Mouse (Mus musculus): Measurements from ENCODE around the gene Gpr61. TPM values are rescaled to one million over a fixed set of nuclear protein-coding genes. Genes with fewer than 3 reads are reported as not detected.

The Gpr61 gene
- total and polyA plus RNA-seq, 3 experiments, result 0.27 TPM; not detected in 2

DNA sequence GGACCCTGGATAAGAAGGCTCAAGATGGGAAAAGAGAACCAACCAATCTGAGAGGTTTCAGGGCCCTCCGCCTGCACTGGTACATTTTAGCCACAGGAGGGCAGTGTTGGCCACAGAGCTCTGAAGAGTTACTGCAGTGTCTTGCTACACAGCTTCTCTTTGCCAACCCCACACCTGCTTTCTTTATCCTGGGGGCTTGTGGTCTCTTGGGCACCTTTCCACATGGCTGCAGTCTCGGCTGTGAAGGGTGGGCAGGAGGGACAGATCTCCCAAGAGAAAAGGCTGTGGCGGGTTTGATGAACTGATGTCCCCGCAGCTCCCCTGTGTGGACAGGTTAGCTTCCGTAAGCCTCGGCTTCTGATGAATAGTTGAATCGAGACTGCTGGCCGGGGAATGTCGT lies 10.1 kb upstream of the Gpr61 start:
- Histone ChIP-seq H3K4me1 (ENCODE audit: control insufficient read depth in 1 of 2, insufficient read depth in 2 of 2) (peaks cover 27 to 58% of the 10 kb centered on the region in 2 experiments), H3K79me2 (replicated peaks; ENCODE audit: control insufficient read depth, extremely low read depth, insufficient read depth, poor library complexity, severe bottlenecking) (no peaks in the 10 kb centered on the region), H3K27me3 (replicated peaks) (peaks cover 14% of the 10 kb centered on the region), H3K9ac (ENCODE audit: insufficient read depth, low read depth) (no peak overlapping the region), H3K27ac (ENCODE audit: insufficient read depth, low read depth) (no peak overlapping the region), H3K36me3 (replicated peaks in 1 of 2; ENCODE audit: control insufficient read depth in 1 of 2, insufficient read depth in 1 of 2, low read length in 1 of 2) (no peaks in the 10 kb centered on the region), H3K9me3 (replicated peaks; ENCODE audit: low read length) (no peaks in the 10 kb centered on the region), H3K4me3 (replicated peaks in 1 of 3; ENCODE audit: low read depth in 2 of 3, low read length in 2 of 3, poor library complexity in 1 of 3) (peak overlapping the region in 1 of 3 experiments; percentile 4), H3K4me2 (ENCODE audit: insufficient read depth, low read depth, poor library complexity, severe bottlenecking) (no peak overlapping the region; the same call in 1 of the 2 replicates)
- DNase-seq (ENCODE audit: extremely low read depth), result peak; percentile 85
- dilution Hi-C loops (cut with MboI; ENCODE audit: extremely low pct_ligation_motif_present, extremely low pct_unique_long_range_greater_than_20kb, low sequenced_read_pairs) (no loop called here), in situ Hi-C loops (cut with MboI; ENCODE audit: low pct_ligation_motif_present, low pct_unique_long_range_greater_than_20kb, low sequenced_read_pairs) (loop anchor here (5.0 to 10.0 kb wide), 3 partner anchors 42 to 220 kb away; partner anchors contain the start of genes Psma5 and Psrc1)
- TF ChIP-seq TBP (conservative IDR thresholded peaks at IDR 0.05; ENCODE audit: low read depth, low read length) (no peak), BHLHE40 (IDR thresholded peaks at IDR 0.05; ENCODE audit: low read depth, low read length) (0 out of 2 replicates have a peak, but pooled peaks have one; percentile 10), JUND (conservative IDR thresholded peaks at IDR 0.05; ENCODE audit: low read depth, low read length) (no peak), TCF12 (IDR thresholded peaks at IDR 0.05; ENCODE audit: low read depth, low read length) (peak; percentile 47; the same call in 1 of the 2 replicates), SMC3 (IDR thresholded peaks at IDR 0.05; ENCODE audit: low read depth, low read length) (peak; percentile 88), USF2 (conservative IDR thresholded peaks at IDR 0.05; ENCODE audit: low read depth, low read length) (no peak), MAX (IDR thresholded peaks at IDR 0.05; ENCODE audit: low read length) (0 out of 2 replicates have a peak, but pooled peaks have one; percentile 26), POLR2A (IDR thresholded peaks at IDR 0.05; ENCODE audit: low read depth, low read length) (no peak), GABPA (IDR thresholded peaks at IDR 0.05; ENCODE audit: insufficient replicate concordance, low read depth, low read length) (no peak), ELF1 (IDR thresholded peaks at IDR 0.05; ENCODE audit: low read depth, low read length) (no peak), MAFK (IDR thresholded peaks at IDR 0.05; ENCODE audit: insufficient replicate concordance, low read length) (no peak), MAZ (IDR thresholded peaks at IDR 0.05; ENCODE audit: low read depth, low read length) (peak; percentile 42; the same call in 1 of the 2 replicates), ETS1 (conservative IDR thresholded peaks at IDR 0.05; ENCODE audit: low read depth, low read length) (no peak), RCOR1 (conservative IDR thresholded peaks at IDR 0.05; ENCODE audit: low read depth, low read length) (no peak), POLR2AphosphoS2 (IDR thresholded peaks at IDR 0.05; ENCODE audit: low read depth, low read length) (no peak), IRF4 (IDR thresholded peaks at IDR 0.05; ENCODE audit: low read depth, low read length) (0 out of 2 replicates have a peak, but pooled peaks have one; percentile 17), HCFC1 (IDR thresholded peaks at IDR 0.05; ENCODE audit: low read depth, low read length) (no peak), MXI1 (IDR thresholded peaks at IDR 0.05; ENCODE audit: low read depth, low read length) (no peak; the same call in 1 of the 2 replicates), CHD2 (IDR thresholded peaks at IDR 0.05; ENCODE audit: low read length) (no peak), EP300 (IDR thresholded peaks at IDR 0.05; ENCODE audit: low read length) (no peak), NELFE (IDR thresholded peaks at IDR 0.05; ENCODE audit: low read depth, low read length) (0 out of 2 replicates have a peak, but pooled peaks have one; percentile 43), E2F4 (IDR thresholded peaks at IDR 0.05; ENCODE audit: insufficient replicate concordance, low read depth, low read length) (no peak), UBTF (IDR thresholded peaks at IDR 0.05; ENCODE audit: low read depth, low read length) (no peak), JUN (IDR thresholded peaks at IDR 0.05; ENCODE audit: insufficient read depth, low read depth, low read length) (no peak), CTCF (conservative IDR thresholded peaks at IDR 0.05 in 1 of 2, IDR thresholded peaks at IDR 0.05 in 1 of 2; ENCODE audit: low read depth in 2 of 2, low read length in 2 of 2) (peak; percentile 89 to 96), KAT2A (IDR thresholded peaks at IDR 0.05; ENCODE audit: insufficient replicate concordance, low read length) (no peak), CHD1 (IDR thresholded peaks at IDR 0.05; ENCODE audit: low read depth, low read length) (no peak), SIN3A (IDR thresholded peaks at IDR 0.05; ENCODE audit: low read length) (peak; percentile 49; the same call in 1 of the 2 replicates), ZC3H11A (IDR thresholded peaks at IDR 0.05; ENCODE audit: low read depth, low read length) (peak; percentile 58), USF1 (IDR thresholded peaks at IDR 0.05; ENCODE audit: low read depth, low read length) (no peak), MYC (IDR thresholded peaks at IDR 0.05; ENCODE audit: low read depth, low read length) (no peak), PAX5 (IDR thresholded peaks at IDR 0.05; ENCODE audit: low read length) (no peak), RAD21 (IDR thresholded peaks at IDR 0.05; ENCODE audit: low read depth, low read length) (peak; percentile 95), ZMIZ1 (IDR thresholded peaks at IDR 0.05; ENCODE audit: low read depth, low read length) (no peak), ZKSCAN1 (IDR thresholded peaks at IDR 0.05; ENCODE audit: borderline replicate concordance, low read depth, low read length) (no peak), NRF1 (IDR thresholded peaks at IDR 0.05; ENCODE audit: low read depth, low read length) (peak; percentile 40; the same call in 1 of the 2 replicates), MEF2A (IDR thresholded peaks at IDR 0.05; ENCODE audit: borderline replicate concordance, low read depth, low read length) (peak; percentile 23; the same call in 1 of the 2 replicates), ZNF384 (IDR thresholded peaks at IDR 0.05; ENCODE audit: low read depth, low read length) (no peak)

All from CH12.LX (cell line).